Comparison of ENCODE assay signal across 11 mouse cellular contexts in genomic region chr5:72761758-72762157, GRCm38 (mm10). TPM values are rescaled to one million over a fixed set of nuclear protein-coding genes. Genes with fewer than 3 reads are reported as not detected.
"Had no signal": no experiment of that assay in that cellular context is flagged by ENCODE, and none has a peak within 500 bp of the region (broad histone marks: within the 10 kb centered on the region; RNA-seq: fewer than 3 reads in every experiment).

No protein-coding gene starts in this region.

- DNase-seq: kidney, adult 18-20 months; kidney, postnatal 14 days; lung, adult 2 months had no signal

- H3K27me3 ChIP-seq: kidney, embryonic 15.5 days; liver, embryonic 15.5 days; stomach, embryonic 15.5 days had no signal

- H3K9me3 ChIP-seq: kidney, embryonic 15.5 days; limb, embryonic 10.5 days; liver, embryonic 15.5 days; stomach, embryonic 15.5 days had no signal

- H3K4me3 ChIP-seq: kidney, embryonic 15.5 days; left cerebral cortex, adult 2 months; limb, embryonic 10.5 days; liver, embryonic 15.5 days; stomach, embryonic 15.5 days had no signal

- H3K27ac ChIP-seq: kidney, embryonic 15.5 days; left cerebral cortex, adult 2 months; limb, embryonic 10.5 days; liver, embryonic 15.5 days; stomach, embryonic 15.5 days had no signal

- H3K4me1 ChIP-seq: kidney, embryonic 15.5 days; limb, embryonic 10.5 days; liver, embryonic 15.5 days; stomach, embryonic 15.5 days had no signal

- H3K36me3 ChIP-seq: limb, embryonic 10.5 days; liver, embryonic 15.5 days; stomach, embryonic 15.5 days had no signal

RNA-seq across cellular contexts. Expression of gene Txk, which starts 9.2 kb away (rescaled TPM):
- total RNA-seq: layer of hippocampus, postnatal 14 days had no signal
- polyA plus RNA-seq: limb, embryonic 10.5 days; liver, embryonic 11.5 days; midbrain, embryonic 16.5 days had no signal
